Comparison of ENCODE assay signal across 8 mouse cellular contexts in the genomic region with DNA sequence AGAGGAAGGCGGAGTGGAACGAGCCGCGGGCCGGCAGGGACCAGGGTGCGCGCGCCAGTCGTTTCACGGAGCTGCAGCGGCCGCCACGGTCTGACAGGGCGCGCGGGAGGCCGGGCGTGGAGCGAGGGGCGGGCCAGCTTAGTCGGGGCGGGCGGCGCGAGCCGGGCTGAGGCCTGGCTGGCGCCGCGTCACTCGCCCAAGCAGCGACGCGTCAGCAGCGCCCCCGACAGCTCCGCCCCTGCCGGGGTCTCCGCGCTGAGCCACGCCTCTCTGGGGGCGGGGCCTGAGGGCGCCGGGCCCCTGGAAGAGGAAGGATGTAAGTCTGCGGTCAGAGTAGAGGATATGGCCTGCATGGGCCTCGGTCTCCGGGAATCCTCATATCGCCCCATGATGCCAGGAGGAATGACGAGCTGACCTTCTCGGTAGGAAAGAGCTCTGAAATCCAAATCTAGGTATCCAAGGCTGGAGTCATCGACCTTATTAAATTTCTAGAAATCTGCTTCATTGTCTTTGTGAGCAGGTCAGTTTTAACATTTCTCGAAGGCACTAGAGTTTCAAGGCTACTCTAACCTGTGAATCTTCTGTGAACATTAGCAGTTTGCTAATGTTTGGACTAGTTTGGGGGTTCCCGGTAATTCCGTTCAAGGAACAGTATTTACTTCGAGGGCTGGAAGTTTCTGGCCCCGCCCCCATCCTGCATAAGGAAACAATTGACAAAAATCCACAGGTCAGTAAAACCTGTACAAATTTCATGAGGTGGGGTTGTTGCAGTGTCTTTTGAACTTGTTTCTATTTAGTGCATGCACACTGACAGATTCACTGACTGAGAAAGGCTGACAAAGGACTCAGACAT. TPM values are rescaled to one million over a fixed set of nuclear protein-coding genes. Genes with fewer than 3 reads are reported as not detected.
A peak's percentile ranks its signal among the peaks of the same experiment; 100 is the strongest.
DNase-seq lines count a peak whose midpoint lies in the region; ATAC-seq lines count a peak whose summit lies in the region.

A gene (minus strand): TSS at position 228 of the 853 bp plus-strand sequence.

- DNase-seq in R1 (ENCODE audit: low read depth, low spot score) = peak; percentile 88
- DNase-seq in cerebellum, postnatal 25 days = peak; percentile 91 to 96
- peak; percentile 86 to 92 for DNase-seq in frontal cortex, postnatal 36 days (ENCODE audit: low spot score in 2 of 2)
- peak; percentile 84 for DNase-seq in left cerebral cortex, adult 11 months (ENCODE audit: low spot score)
- DNase-seq in lung, postnatal 4 days = peak; percentile 96 to 98
- DNase-seq in retina, postnatal 7 days (ENCODE audit: low read depth, low spot score) = peak; percentile 83
- peak; percentile 82 for DNase-seq in urinary bladder, adult 2 months (ENCODE audit: low spot score)

- ATAC-seq in hindbrain, embryonic 15.5 days (ENCODE audit: low FRiP score, low read depth) = peak; percentile 100

- no peaks in the 10 kb centered on the region for H3K9me3 ChIP-seq in hindbrain, embryonic 15.5 days

- H3K4me1 ChIP-seq in hindbrain, embryonic 15.5 days (replicated peaks) = peaks cover 13% of the 10 kb centered on the region

- H3K27me3 ChIP-seq in hindbrain, embryonic 15.5 days = no peaks in the 10 kb centered on the region

- peak within 1 kb of the TSS; percentile 83 for H3K9ac ChIP-seq in hindbrain, embryonic 15.5 days

- H3K27ac ChIP-seq in hindbrain, embryonic 15.5 days (replicated peaks) = peak within 1 kb of the TSS; percentile 81

- 5% methylated on average over 49 of the region's 55 CpGs for WGBS in hindbrain, embryonic 15.5 days

- H3K4me2 ChIP-seq in hindbrain, embryonic 15.5 days = peak within 1 kb of the TSS; percentile 76

- peaks cover 5% of the 10 kb centered on the region for H3K36me3 ChIP-seq in hindbrain, embryonic 15.5 days

- peak within 1 kb of the TSS; percentile 84 for H3K4me3 ChIP-seq in hindbrain, embryonic 15.5 days

RNA-seq across cellular contexts. Expression of the gene that starts here (rescaled TPM):
- polyA plus RNA-seq in hindbrain, embryonic 15.5 days (2015; fragmentation: Nextera tagmentation; extraction: Ambion mirVana) = 37.2 and 38.1 TPM in 2 replicates
- 12.4 and 15.4 TPM in 2 replicates for polyA plus RNA-seq in urinary bladder, adult 2 months (2012; rRNA removed)

Comparison
In these comparisons a context has a peak if more than half of its experiments do, and no peak if none do; other contexts are left out.
1. Peak in every context shown above with its lines: DNase-seq, ATAC-seq, H3K4me3 ChIP-seq and H3K27ac ChIP-seq.